9 mouse cellular contexts compared by ENCODE assay signal in the genomic region with DNA sequence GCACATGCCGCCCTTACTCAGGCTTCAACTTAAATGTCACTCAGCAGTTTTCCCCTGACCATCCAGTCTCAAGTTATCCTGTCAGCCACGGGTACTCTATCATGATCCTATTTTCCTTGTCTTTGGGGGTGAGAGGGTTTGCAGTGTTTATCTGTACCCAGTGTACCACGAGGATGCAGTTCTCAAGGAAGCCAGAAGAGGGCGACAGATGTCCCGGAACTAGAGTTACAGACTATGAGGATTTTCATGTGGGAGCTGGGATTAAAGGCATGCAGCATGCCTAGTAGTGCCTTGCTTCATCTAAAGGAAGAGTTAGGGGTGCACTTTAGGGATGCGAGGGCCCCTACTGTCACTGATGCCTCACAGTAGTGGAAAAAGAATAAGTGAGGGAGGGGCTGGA. TPM values are rescaled to one million over a fixed set of nuclear protein-coding genes. Genes with fewer than 3 reads are reported as not detected.
A peak's percentile ranks its signal among the peaks of the same experiment; 100 is the strongest.
DNase-seq lines count a peak whose midpoint lies in the region; ATAC-seq and TF ChIP-seq lines count a peak whose summit lies in the region.
"Had no signal": no experiment of that assay in that cellular context is flagged by ENCODE, and none has a peak within 500 bp of the region (broad histone marks: within the 10 kb centered on the region; RNA-seq: fewer than 3 reads in every experiment).

No protein-coding gene starts in this region.

- 62% methylated on average over 6 of the region's 6 CpGs for WGBS in lung, embryonic 14.5 days

- peaks cover 2% of the 10 kb centered on the region for H3K4me1 ChIP-seq in ES-Bruce4 (ENCODE audit: control insufficient read depth, insufficient read depth, low read length)
- no peaks in the 10 kb centered on the region for H3K4me1 ChIP-seq in lung, embryonic 14.5 days (ENCODE audit: insufficient read depth)
- H3K4me1 ChIP-seq: embryonic facial prominence, embryonic 15.5 days had no signal

- H3K4me2 ChIP-seq in lung, embryonic 14.5 days = no peak overlapping the region
- H3K4me2 ChIP-seq: embryonic facial prominence, embryonic 15.5 days; limb, embryonic 12.5 days had no signal

- H3K9me3 ChIP-seq in ES-Bruce4 (replicated peaks; ENCODE audit: control insufficient read depth, insufficient read depth, low read length, poor library complexity, severe bottlenecking) = no peaks in the 10 kb centered on the region
- H3K9me3 ChIP-seq in lung, embryonic 14.5 days (ENCODE audit: low read depth, low read length) = no peaks in the 10 kb centered on the region
- H3K9me3 ChIP-seq: embryonic facial prominence, embryonic 15.5 days; limb, embryonic 12.5 days had no signal

- TF ChIP-seq EP300 in ES-Bruce4 (IDR thresholded peaks at IDR 0.05; ENCODE audit: insufficient read depth, low read depth, low read length) = no peak

- no peak for TF ChIP-seq POLR2A in ES-Bruce4 (IDR thresholded peaks at IDR 0.05; ENCODE audit: insufficient read depth, low read length)

- H3K4me3 ChIP-seq in layer of hippocampus, adult 2 months = no peak overlapping the region
- no peak overlapping the region for H3K4me3 ChIP-seq in ES-Bruce4 (ENCODE audit: low read depth, low read length)
- no peak overlapping the region for H3K4me3 ChIP-seq in lung, embryonic 14.5 days (ENCODE audit: low read depth, low read length)
- H3K4me3 ChIP-seq: embryonic facial prominence, embryonic 15.5 days; limb, embryonic 12.5 days had no signal

- no peak overlapping the region for H3K27ac ChIP-seq in layer of hippocampus, adult 2 months
- no peak overlapping the region for H3K27ac ChIP-seq in ES-Bruce4 (ENCODE audit: insufficient read depth, low read length)
- H3K27ac ChIP-seq in lung, embryonic 14.5 days (ENCODE audit: low read depth) = no peak overlapping the region
- H3K27ac ChIP-seq: embryonic facial prominence, embryonic 15.5 days; limb, embryonic 12.5 days had no signal

- DNase-seq in layer of hippocampus, adult 2 months (ENCODE audit: low spot score in 2 of 2) = no peak
- DNase-seq in layer of hippocampus, adult 9-11 months = no peak
- peak; percentile 25 for DNase-seq in adipocyte (ENCODE audit: low spot score)
- DNase-seq in lung, embryonic 14.5 days = peak; percentile 67
- no peak for DNase-seq in cerebellum, adult 9-10 months
- DNase-seq in gastrocnemius, adult 8-10 months (ENCODE audit: low spot score in 2 of 2) = no peak

- H3K27me3 ChIP-seq in ES-Bruce4 (ENCODE audit: control insufficient read depth, insufficient read depth, low read length, poor library complexity, severe bottlenecking) = no peaks in the 10 kb centered on the region
- no peaks in the 10 kb centered on the region for H3K27me3 ChIP-seq in lung, embryonic 14.5 days (ENCODE audit: insufficient read depth, low read length)
- H3K27me3 ChIP-seq: embryonic facial prominence, embryonic 15.5 days; limb, embryonic 12.5 days had no signal

- H3K36me3 ChIP-seq in ES-Bruce4 (ENCODE audit: control insufficient read depth, insufficient read depth, low read length, poor library complexity, severe bottlenecking) = no peaks in the 10 kb centered on the region
- no peaks in the 10 kb centered on the region for H3K36me3 ChIP-seq in lung, embryonic 14.5 days (ENCODE audit: insufficient read depth)
- H3K36me3 ChIP-seq: embryonic facial prominence, embryonic 15.5 days; limb, embryonic 12.5 days had no signal

- H3K9ac ChIP-seq in ES-Bruce4 (ENCODE audit: low read depth, poor library complexity, severe bottlenecking) = no peak overlapping the region
- H3K9ac ChIP-seq in lung, embryonic 14.5 days = no peak overlapping the region
- H3K9ac ChIP-seq: embryonic facial prominence, embryonic 15.5 days; limb, embryonic 12.5 days had no signal

- peak; percentile 69 for TF ChIP-seq CTCF in layer of hippocampus, adult 2 months (conservative IDR thresholded peaks at IDR 0.05)
- peak; percentile 48 for TF ChIP-seq CTCF in ES-Bruce4 (IDR thresholded peaks at IDR 0.05; ENCODE audit: low read depth, low read length)
- TF ChIP-seq CTCF in lung, embryonic 14.5 days (IDR thresholded peaks at IDR 0.05; ENCODE audit: low read depth) = peak; percentile 66

- no peak for ATAC-seq in lung, embryonic 14.5 days (ENCODE audit: insufficient read depth)

RNA-seq across cellular contexts. Expression of gene Spata21, which starts 13.7 kb away (rescaled TPM):
- not detected for total RNA-seq in layer of hippocampus, adult 2 months (2021)
- polyA plus RNA-seq in ES-Bruce4 (2011; ENCODE audit: insufficient read depth, insufficient read length, low read depth, missing spikeins) = 0.67 TPM in 1 of 2 replicates, not detected in the other
- polyA plus RNA-seq in lung, embryonic 14.5 days (2014; fragmentation: Nextera tagmentation; extraction: Ambion mirVana) = 0.20 and 0.34 TPM in 2 replicates
- total RNA-seq in gastrocnemius, adult 8-10 months (2022) = not detected
- polyA plus RNA-seq: limb, embryonic 12.5 days had no signal

RNA-seq across cellular contexts. Expression of gene Necap2, which starts 23.7 kb away (rescaled TPM):
- total RNA-seq in layer of hippocampus, adult 2 months (2021) = 10 to 100 TPM; 41.6 to 42.2 TPM
- 27.7 and 34.6 TPM in 2 replicates for polyA plus RNA-seq in ES-Bruce4 (2011; ENCODE audit: insufficient read depth, insufficient read length, low read depth, missing spikeins)
- 88.9 and 93.6 TPM in 2 replicates for polyA plus RNA-seq in lung, embryonic 14.5 days (2014; fragmentation: Nextera tagmentation; extraction: Ambion mirVana)
- 10 to 100 TPM; 12.0 to 19.2 (median 13.8) TPM for total RNA-seq in gastrocnemius, adult 8-10 months (2022)

RNA-seq across cellular contexts. Expression of gene Szrd1, which starts 37.7 kb away (rescaled TPM):
- total RNA-seq in layer of hippocampus, adult 2 months (2021) = 10 to 100 TPM; 49.7 to 54.3 TPM
- 122 and 136 TPM in 2 replicates for polyA plus RNA-seq in ES-Bruce4 (2011; ENCODE audit: insufficient read depth, insufficient read length, low read depth, missing spikeins)
- polyA plus RNA-seq in lung, embryonic 14.5 days (2014; fragmentation: Nextera tagmentation; extraction: Ambion mirVana) = 29.8 and 32.5 TPM in 2 replicates
- 100 to 1,000 TPM; 137 to 140 (median 139) TPM for total RNA-seq in gastrocnemius, adult 8-10 months (2022)

RNA-seq across cellular contexts. Expression of gene Crocc, which starts 41.5 kb away (rescaled TPM):
- 10 to 100 TPM; 83.1 to 89.8 TPM for total RNA-seq in layer of hippocampus, adult 2 months (2021)
- 35.0 TPM in 2 replicates for polyA plus RNA-seq in ES-Bruce4 (2011; ENCODE audit: insufficient read depth, insufficient read length, low read depth, missing spikeins)
- 7.4 and 9.8 TPM in 2 replicates for polyA plus RNA-seq in lung, embryonic 14.5 days (2014; fragmentation: Nextera tagmentation; extraction: Ambion mirVana)
- total RNA-seq in gastrocnemius, adult 8-10 months (2022) = 1 to 10 TPM; 1.2 to 2.2 (median 1.9) TPM

RNA-seq across cellular contexts. Expression of gene Fbxo42, which starts 45.9 kb away (rescaled TPM):
- total RNA-seq in layer of hippocampus, adult 2 months (2021) = 10 to 100 TPM; 21.2 to 22.8 TPM
- polyA plus RNA-seq in ES-Bruce4 (2011; ENCODE audit: insufficient read depth, insufficient read length, low read depth, missing spikeins) = 24.6 and 31.8 TPM in 2 replicates
- 28.1 and 28.6 TPM in 2 replicates for polyA plus RNA-seq in lung, embryonic 14.5 days (2014; fragmentation: Nextera tagmentation; extraction: Ambion mirVana)
- total RNA-seq in gastrocnemius, adult 8-10 months (2022) = 10 to 100 TPM in 3 of 4 experiments, 1 to 10 TPM in 1; 9.3 to 11.2 (median 10.7) TPM

Comparison
In these comparisons a context has a peak if more than half of its experiments do, and no peak if none do; other contexts are left out.
1. DNase-seq: peak in adipocyte (single experiment) and lung, embryonic 14.5 days (single experiment); none in layer of hippocampus, adult 2 months (0 of 2), layer of hippocampus, adult 9-11 months (single experiment), cerebellum, adult 9-10 months (single experiment) and gastrocnemius, adult 8-10 months (0 of 2).
2. Peak in every context shown above with its lines, with median percentiles within 50 percentile points of each other: CTCF ChIP-seq.